ENCODE assay signal across 8 mouse cellular contexts in genomic region chr12:108275920-108276822, GRCm38 (mm10). TPM values are rescaled to one million over a fixed set of nuclear protein-coding genes. Genes with fewer than 3 reads are reported as not detected.
DNase-seq lines count a peak whose midpoint lies in the region; ATAC-seq and TF ChIP-seq lines count a peak whose summit lies in the region.

No protein-coding gene starts in this region.

- H3K4me2 ChIP-seq in limb, embryonic 15.5 days = peak overlapping the region; percentile 92
- peak overlapping the region; percentile 76 for H3K4me2 ChIP-seq in midbrain, embryonic 16.5 days (ENCODE audit: low read length)

- no peak for TF ChIP-seq CTCF in cerebellum, adult 2 months (IDR thresholded peaks at IDR 0.05; ENCODE audit: borderline replicate concordance, insufficient read depth, low read depth, low read length)

- peak; percentile 71 to 79 for DNase-seq in cerebellum, adult 2 months
- DNase-seq in frontal cortex, postnatal 10 days (ENCODE audit: low spot score in 2 of 2) = peak; percentile 53 to 62
- peak; percentile 66 for DNase-seq in kidney, adult 11 months
- peak; percentile 43 to 61 for DNase-seq in thymus, adult 18-20 months

- H3K27ac ChIP-seq in cerebellum, adult 2 months (ENCODE audit: insufficient read depth, low read length) = peak overlapping the region; percentile 76
- peak overlapping the region; percentile 80 for H3K27ac ChIP-seq in limb, embryonic 15.5 days
- peak overlapping the region; percentile 95 for H3K27ac ChIP-seq in midbrain, embryonic 16.5 days (ENCODE audit: low read length)

- under 1% methylated on average over 47 of the region's 47 CpGs for WGBS in cerebellum, adult 2 months
- under 1% methylated on average over 44 of the region's 47 CpGs for WGBS in limb, embryonic 15.5 days
- WGBS in midbrain, embryonic 16.5 days = under 1% methylated on average over 45 of the region's 47 CpGs

- ATAC-seq in erythroblast, adult 5-6 weeks (replicated peaks; ENCODE audit: low FRiP score, poor library complexity, severe bottlenecking) = no peak
- no peak; the same call in 1 of the 2 replicates for ATAC-seq in limb, embryonic 15.5 days (ENCODE audit: insufficient number of reproducible peaks, low FRiP score, low TSS enrichment, low read depth)
- ATAC-seq in midbrain, embryonic 16.5 days = peak; percentile 1; the same call in 1 of the 2 replicates

- H3K9ac ChIP-seq in limb, embryonic 15.5 days = peak overlapping the region; percentile 39
- peak overlapping the region; percentile 84 for H3K9ac ChIP-seq in midbrain, embryonic 16.5 days (ENCODE audit: low read depth, low read length)

- peaks cover 6% of the 10 kb centered on the region; the same call in 1 of the 2 replicates for H3K9me3 ChIP-seq in erythroblast, embryonic 14.5 days (ENCODE audit: control insufficient read depth, low read length)
- H3K9me3 ChIP-seq in limb, embryonic 15.5 days = no peaks in the 10 kb centered on the region
- no peaks in the 10 kb centered on the region for H3K9me3 ChIP-seq in midbrain, embryonic 16.5 days (replicated peaks; ENCODE audit: control insufficient read depth, low read length, poor library complexity, severe bottlenecking)

- H3K4me3 ChIP-seq in erythroblast, embryonic 14.5 days (replicated peaks) = peak overlapping the region; percentile 68
- H3K4me3 ChIP-seq in cerebellum, adult 2 months (replicated peaks; ENCODE audit: insufficient read depth, low read depth, low read length) = peak overlapping the region; percentile 87
- peak overlapping the region; percentile 79 for H3K4me3 ChIP-seq in limb, embryonic 15.5 days
- H3K4me3 ChIP-seq in midbrain, embryonic 16.5 days (ENCODE audit: low read depth, low read length) = peak overlapping the region; percentile 86

- H3K27me3 ChIP-seq in erythroblast, embryonic 14.5 days (ENCODE audit: control insufficient read depth) = peaks cover 83% of the 10 kb centered on the region
- H3K27me3 ChIP-seq in cerebellum, adult 2 months (ENCODE audit: control insufficient read depth, insufficient read depth, low read length) = no peaks in the 10 kb centered on the region
- H3K27me3 ChIP-seq in limb, embryonic 15.5 days = no peaks in the 10 kb centered on the region; the same call in 1 of the 2 replicates
- H3K27me3 ChIP-seq in midbrain, embryonic 16.5 days (ENCODE audit: control insufficient read depth, insufficient read depth, low read depth, low read length) = no peaks in the 10 kb centered on the region

- peaks cover 45% of the 10 kb centered on the region for H3K4me1 ChIP-seq in erythroblast, embryonic 14.5 days (ENCODE audit: control insufficient read depth)
- peaks cover 15% of the 10 kb centered on the region for H3K4me1 ChIP-seq in cerebellum, adult 2 months (ENCODE audit: control insufficient read depth, insufficient read depth, low read length)
- peaks cover 68% of the 10 kb centered on the region for H3K4me1 ChIP-seq in limb, embryonic 15.5 days
- H3K4me1 ChIP-seq in midbrain, embryonic 16.5 days (ENCODE audit: control insufficient read depth, insufficient read depth, low read length) = peaks cover 45% of the 10 kb centered on the region

- peak; percentile 22; the same call in 1 of the 2 replicates for TF ChIP-seq POLR2A in cerebellum, adult 2 months (IDR thresholded peaks at IDR 0.05; ENCODE audit: borderline replicate concordance, insufficient read depth, low read length)

- no peaks in the 10 kb centered on the region for H3K36me3 ChIP-seq in erythroblast, embryonic 14.5 days (ENCODE audit: control insufficient read depth)
- no peaks in the 10 kb centered on the region for H3K36me3 ChIP-seq in limb, embryonic 15.5 days
- H3K36me3 ChIP-seq in midbrain, embryonic 16.5 days (ENCODE audit: control insufficient read depth, insufficient read depth, low read length) = no peaks in the 10 kb centered on the region

RNA-seq across cellular contexts. Expression of gene Ccdc85c, which starts 0.9 kb away (rescaled TPM):
- polyA plus RNA-seq in erythroblast, embryonic 14.5 days (2012) = 0.23 and 0.28 TPM in 2 replicates
- 0.38 TPM in 1 of 2 replicates, not detected in the other for total RNA-seq in erythroblast, adult 5-6 weeks (2015; ENCODE audit: low replicate concordance)
- total RNA-seq in erythroblast, adult 5-6 weeks (2017; ENCODE audit: low replicate concordance) = 0.28 TPM in 1 of 2 replicates, not detected in the other
- 75.0 and 78.6 TPM in 2 replicates for polyA plus RNA-seq in cerebellum, adult 2 months (2012; rRNA removed)
- polyA plus RNA-seq in limb, embryonic 15.5 days (2015; fragmentation: Nextera tagmentation; extraction: Ambion mirVana) = 4.2 and 4.7 TPM in 2 replicates
- 13.2 and 13.5 TPM in 2 replicates for polyA plus RNA-seq in midbrain, embryonic 16.5 days (2015; fragmentation: Nextera tagmentation; extraction: Ambion mirVana)

RNA-seq across cellular contexts. Expression of gene Hhipl1, which starts 29.9 kb away (rescaled TPM):
- polyA plus RNA-seq in erythroblast, embryonic 14.5 days (2012) = not detected in 2 replicates
- total RNA-seq in erythroblast, adult 5-6 weeks (2015; ENCODE audit: low replicate concordance) = not detected in 2 replicates
- total RNA-seq in erythroblast, adult 5-6 weeks (2017; ENCODE audit: low replicate concordance) = not detected in 2 replicates
- 4.4 and 4.8 TPM in 2 replicates for polyA plus RNA-seq in cerebellum, adult 2 months (2012; rRNA removed)
- polyA plus RNA-seq in limb, embryonic 15.5 days (2015; fragmentation: Nextera tagmentation; extraction: Ambion mirVana) = 0.97 and 1.4 TPM in 2 replicates
- 2.7 and 2.9 TPM in 2 replicates for polyA plus RNA-seq in midbrain, embryonic 16.5 days (2015; fragmentation: Nextera tagmentation; extraction: Ambion mirVana)

RNA-seq across cellular contexts. Expression of gene Cyp46a1, which starts 58.0 kb away (rescaled TPM):
- not detected in 2 replicates for polyA plus RNA-seq in erythroblast, embryonic 14.5 days (2012)
- total RNA-seq in erythroblast, adult 5-6 weeks (2015; ENCODE audit: low replicate concordance) = not detected in 2 replicates
- total RNA-seq in erythroblast, adult 5-6 weeks (2017; ENCODE audit: low replicate concordance) = 0.84 TPM in 1 of 2 replicates, not detected in the other
- 88.8 and 93.7 TPM in 2 replicates for polyA plus RNA-seq in cerebellum, adult 2 months (2012; rRNA removed)
- polyA plus RNA-seq in limb, embryonic 15.5 days (2015; fragmentation: Nextera tagmentation; extraction: Ambion mirVana) = 6.3 and 7.6 TPM in 2 replicates
- polyA plus RNA-seq in midbrain, embryonic 16.5 days (2015; fragmentation: Nextera tagmentation; extraction: Ambion mirVana) = 28.1 and 36.2 TPM in 2 replicates
